Mouse (Mus musculus): ENCODE data around the gene Chchd2. TPM values are rescaled to one million over a fixed set of nuclear protein-coding genes. Genes with fewer than 3 reads are reported as not detected.

Gene Chchd2
- polyA plus RNA-seq, 1 experiment = 866 TPM

GRCm38 (mm10) chr5:129875098-129875497, 12.2 kb downstream of the Chchd2 start:
- Histone ChIP-seq H3K4me1 (ENCODE audit: control insufficient read depth, insufficient read depth, low read length) (no peaks in the 10 kb centered on the region), H3K27ac (ENCODE audit: insufficient read depth, low read length) (no peak overlapping the region), H3K27me3 (ENCODE audit: control insufficient read depth, insufficient read depth, low read length) (no peaks in the 10 kb centered on the region), H3K4me3 (replicated peaks; ENCODE audit: insufficient read depth, low read depth, low read length) (no peak overlapping the region)
- TF ChIP-seq POLR2A (IDR thresholded peaks at IDR 0.05; ENCODE audit: borderline replicate concordance, insufficient read depth, low read length) = no peak
- TF ChIP-seq CTCF (IDR thresholded peaks at IDR 0.05; ENCODE audit: borderline replicate concordance, insufficient read depth, low read depth, low read length) = no peak
- no peak for DNase-seq
- 75% methylated on average over 11 of the region's 11 CpGs for WGBS

DNA sequence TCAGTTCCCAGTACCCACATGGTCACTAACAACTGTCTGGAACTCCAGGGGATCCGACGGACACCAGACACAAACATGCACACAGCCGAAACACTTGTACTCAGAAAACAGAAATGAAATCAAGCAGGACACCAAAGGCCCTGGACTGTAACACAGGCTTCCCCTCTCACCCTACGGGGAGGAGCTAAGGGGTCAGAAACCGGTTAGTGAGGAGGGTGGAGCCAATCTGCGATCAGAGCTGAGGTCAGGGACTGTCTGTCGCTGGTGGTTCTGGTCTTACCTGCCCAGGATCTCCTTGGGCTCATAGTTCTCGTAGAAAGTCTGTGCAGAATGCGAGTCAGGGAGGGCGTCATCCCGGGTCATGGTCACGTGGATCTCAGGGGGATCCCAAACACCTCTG, 13.3 kb downstream of the Chchd2 start:
- WGBS = 80% methylated on average over 12 of the region's 12 CpGs

GRCm38 (mm10) chr5:129871238-129871637, 16.0 kb downstream of the Chchd2 start:
- 87% methylated on average over 2 of the region's 2 CpGs for WGBS
- H3K27me3 ChIP-seq (ENCODE audit: control insufficient read depth, insufficient read depth, low read length) = no peaks in the 10 kb centered on the region
- TF ChIP-seq CTCF (IDR thresholded peaks at IDR 0.05; ENCODE audit: borderline replicate concordance, insufficient read depth, low read depth, low read length) (no peak), POLR2A (IDR thresholded peaks at IDR 0.05; ENCODE audit: borderline replicate concordance, insufficient read depth, low read length) (no peak)
- no peak overlapping the region for H3K4me3 ChIP-seq (replicated peaks; ENCODE audit: insufficient read depth, low read depth, low read length)
- H3K4me1 ChIP-seq (ENCODE audit: control insufficient read depth, insufficient read depth, low read length) = no peaks in the 10 kb centered on the region
- no peak overlapping the region for H3K27ac ChIP-seq (ENCODE audit: insufficient read depth, low read length)
- no peak for DNase-seq

More for the DNA sequence above, 13.3 kb downstream of the Chchd2 start:
- H3K27me3 ChIP-seq (ENCODE audit: control insufficient read depth, insufficient read depth, low read length) = no peaks in the 10 kb centered on the region
- no peaks in the 10 kb centered on the region for H3K4me1 ChIP-seq (ENCODE audit: control insufficient read depth, insufficient read depth, low read length)
- no peak overlapping the region for H3K27ac ChIP-seq (ENCODE audit: insufficient read depth, low read length)
- H3K4me3 ChIP-seq (replicated peaks; ENCODE audit: insufficient read depth, low read depth, low read length) = no peak overlapping the region
- TF ChIP-seq CTCF (IDR thresholded peaks at IDR 0.05; ENCODE audit: borderline replicate concordance, insufficient read depth, low read depth, low read length) (no peak), POLR2A (IDR thresholded peaks at IDR 0.05; ENCODE audit: borderline replicate concordance, insufficient read depth, low read length) (no peak)
- DNase-seq = no peak

DNA sequence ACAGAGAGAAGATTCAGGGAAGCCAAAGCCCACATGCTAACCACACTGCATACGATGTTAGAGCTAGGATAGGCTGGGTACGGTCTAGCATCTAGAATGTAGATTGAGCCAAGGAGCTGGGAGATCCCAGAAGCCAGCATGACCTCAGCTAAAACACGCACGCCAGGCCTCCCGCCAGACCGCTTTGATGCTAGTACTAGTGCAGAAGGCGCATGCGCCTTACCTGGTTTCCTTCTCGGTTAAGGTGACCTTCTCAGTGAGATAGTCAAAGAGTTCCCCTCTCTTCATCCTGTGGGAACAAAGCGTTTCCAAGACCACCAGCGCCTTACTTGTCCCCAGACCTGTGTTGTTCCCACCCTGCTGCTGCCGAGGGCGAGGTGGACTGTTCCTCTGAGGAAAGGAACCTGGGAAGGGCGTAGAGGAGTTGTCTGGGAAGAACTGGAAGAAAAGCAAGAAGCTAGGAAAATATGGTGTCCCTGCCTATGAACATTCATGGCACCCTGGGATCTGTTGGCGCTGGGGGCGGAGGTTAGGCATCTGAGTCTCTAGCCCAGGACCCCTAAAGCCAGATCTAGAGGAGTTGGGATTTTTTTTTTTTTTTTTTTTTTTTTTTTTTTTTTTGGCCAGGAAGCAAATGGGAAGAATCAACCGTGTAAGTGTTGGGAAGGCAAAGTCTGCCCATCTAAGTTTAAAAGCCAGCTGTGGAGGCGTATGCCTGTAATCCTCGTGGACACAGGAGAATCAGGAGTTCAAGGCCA, 17.9 kb downstream of the Chchd2 start:
- DNase-seq = no peak
- TF ChIP-seq POLR2A (IDR thresholded peaks at IDR 0.05; ENCODE audit: borderline replicate concordance, insufficient read depth, low read length) (no peak), CTCF (IDR thresholded peaks at IDR 0.05; ENCODE audit: borderline replicate concordance, insufficient read depth, low read depth, low read length) (no peak)
- Histone ChIP-seq H3K4me3 (replicated peaks; ENCODE audit: insufficient read depth, low read depth, low read length) (no peak overlapping the region), H3K27me3 (ENCODE audit: control insufficient read depth, insufficient read depth, low read length) (no peaks in the 10 kb centered on the region), H3K27ac (ENCODE audit: insufficient read depth, low read length) (no peak overlapping the region), H3K4me1 (ENCODE audit: control insufficient read depth, insufficient read depth, low read length) (no peaks in the 10 kb centered on the region)
- 88% methylated on average over 19 of the region's 19 CpGs for WGBS

DNA sequence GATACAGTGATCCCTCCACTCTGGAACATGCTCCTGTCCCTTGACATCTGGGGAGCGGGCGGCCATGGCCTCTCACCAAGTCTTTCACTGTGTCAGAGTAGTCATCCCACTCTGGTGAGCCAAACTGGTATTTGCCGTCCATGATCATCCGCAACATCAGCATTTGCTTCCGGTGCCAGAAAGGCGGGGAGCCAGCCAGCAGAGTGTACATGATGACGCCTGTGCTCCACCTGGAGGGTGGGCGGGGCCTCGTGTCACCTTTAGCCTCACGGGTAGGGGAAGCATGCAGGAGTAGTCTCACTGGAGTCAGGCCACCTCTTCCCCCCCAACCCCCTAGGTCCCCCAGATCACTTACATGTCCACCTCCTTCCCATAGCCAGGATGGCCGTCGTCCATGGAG, 21.4 kb downstream of the Chchd2 start:
- DNase-seq = no peak
- no peak for TF ChIP-seq CTCF (IDR thresholded peaks at IDR 0.05; ENCODE audit: borderline replicate concordance, insufficient read depth, low read depth, low read length)
- TF ChIP-seq POLR2A (IDR thresholded peaks at IDR 0.05; ENCODE audit: borderline replicate concordance, insufficient read depth, low read length) = no peak
- H3K27ac ChIP-seq (ENCODE audit: insufficient read depth, low read length) = no peak overlapping the region
- 76% methylated on average over 12 of the region's 12 CpGs for WGBS
- no peak overlapping the region for H3K4me3 ChIP-seq (replicated peaks; ENCODE audit: insufficient read depth, low read depth, low read length)
- no peaks in the 10 kb centered on the region for H3K27me3 ChIP-seq (ENCODE audit: control insufficient read depth, insufficient read depth, low read length)
- no peaks in the 10 kb centered on the region for H3K4me1 ChIP-seq (ENCODE audit: control insufficient read depth, insufficient read depth, low read length)

- no peaks in the 10 kb centered on the region for H3K27me3 ChIP-seq (ENCODE audit: control insufficient read depth, insufficient read depth, low read length)
- no peaks in the 10 kb centered on the region for H3K4me1 ChIP-seq (ENCODE audit: control insufficient read depth, insufficient read depth, low read length)
- no peak overlapping the region for H3K4me3 ChIP-seq (replicated peaks; ENCODE audit: insufficient read depth, low read depth, low read length)
- peak in 1 of 2 experiments; percentile 42 for DNase-seq
- H3K27ac ChIP-seq (ENCODE audit: insufficient read depth, low read length) = no peak overlapping the region
- 6% methylated on average over 18 of the region's 18 CpGs for WGBS
- TF ChIP-seq POLR2A (IDR thresholded peaks at IDR 0.05; ENCODE audit: borderline replicate concordance, insufficient read depth, low read length) (no peak), CTCF (IDR thresholded peaks at IDR 0.05; ENCODE audit: borderline replicate concordance, insufficient read depth, low read depth, low read length) (peak; percentile 23; the same call in 1 of the 2 replicates)
Observed at GRCm38 (mm10) chr5:129864467-129864866, 22.8 kb downstream of the Chchd2 start.

DNA sequence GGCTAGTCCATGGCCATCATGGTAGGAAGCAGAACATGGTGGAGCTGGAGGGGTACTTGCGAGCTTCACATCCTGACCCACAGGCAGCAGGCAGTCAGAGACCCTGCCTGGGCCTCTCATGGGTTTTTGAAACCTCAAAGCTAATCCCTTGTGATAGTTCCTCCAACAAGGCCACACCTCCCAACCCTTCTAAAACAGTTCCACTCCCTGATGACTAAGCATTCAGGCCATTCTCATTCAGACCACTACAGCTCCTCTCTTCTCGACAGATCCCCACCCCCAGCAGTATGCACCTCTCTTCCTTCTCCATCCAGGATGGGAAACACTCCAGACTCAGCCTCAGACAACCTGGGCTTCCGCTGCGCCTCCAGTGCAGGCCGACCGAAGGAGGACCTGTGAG, 24.9 kb downstream of the Chchd2 start:
- H3K4me3 ChIP-seq (replicated peaks; ENCODE audit: insufficient read depth, low read depth, low read length) = no peak overlapping the region
- no peaks in the 10 kb centered on the region for H3K27me3 ChIP-seq (ENCODE audit: control insufficient read depth, insufficient read depth, low read length)
- WGBS = 96% methylated on average over 6 of the region's 6 CpGs
- TF ChIP-seq CTCF (IDR thresholded peaks at IDR 0.05; ENCODE audit: borderline replicate concordance, insufficient read depth, low read depth, low read length) = no peak
- H3K4me1 ChIP-seq (ENCODE audit: control insufficient read depth, insufficient read depth, low read length) = no peaks in the 10 kb centered on the region
- no peak overlapping the region for H3K27ac ChIP-seq (ENCODE audit: insufficient read depth, low read length)
- no peak for DNase-seq

GRCm38 (mm10) chr5:129856414-129856813, 30.9 kb downstream of the Chchd2 start:
- TF ChIP-seq POLR2A (IDR thresholded peaks at IDR 0.05; ENCODE audit: borderline replicate concordance, insufficient read depth, low read length) (no peak), CTCF (IDR thresholded peaks at IDR 0.05; ENCODE audit: borderline replicate concordance, insufficient read depth, low read depth, low read length) (no peak; the same call in 1 of the 2 replicates)
- no peaks in the 10 kb centered on the region for H3K27me3 ChIP-seq (ENCODE audit: control insufficient read depth, insufficient read depth, low read length)
- H3K27ac ChIP-seq (ENCODE audit: insufficient read depth, low read length) = no peak overlapping the region
- H3K4me1 ChIP-seq (ENCODE audit: control insufficient read depth, insufficient read depth, low read length) = no peaks in the 10 kb centered on the region
- no peak for DNase-seq
- WGBS = 86% methylated on average over 5 of the region's 5 CpGs
- H3K4me3 ChIP-seq (replicated peaks; ENCODE audit: insufficient read depth, low read depth, low read length) = no peak overlapping the region
